9 mouse cellular contexts compared by ENCODE assay signal in the genomic region with DNA sequence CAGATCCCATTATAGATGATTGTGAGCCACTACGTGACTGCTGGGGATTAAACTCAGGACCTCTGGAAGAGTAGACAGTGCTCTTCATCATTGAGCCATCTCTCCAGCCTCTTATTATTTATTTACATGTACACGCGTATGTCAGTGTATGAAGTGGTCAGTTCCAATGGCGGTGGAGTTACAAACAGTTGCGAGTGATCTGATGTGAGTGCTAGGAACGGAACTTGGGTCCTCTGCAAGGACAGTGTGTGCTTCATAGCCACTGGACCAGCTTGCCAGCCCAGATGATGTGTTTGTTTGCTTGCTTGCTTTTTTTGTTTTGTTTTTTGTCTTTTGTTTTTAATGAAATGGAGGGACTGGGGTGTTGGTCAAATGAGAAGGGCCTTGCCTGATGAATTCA. TPM values are rescaled to one million over a fixed set of nuclear protein-coding genes. Genes with fewer than 3 reads are reported as not detected.
DNase-seq lines count a peak whose midpoint lies in the region; ATAC-seq and TF ChIP-seq lines count a peak whose summit lies in the region.
"Had no signal": no experiment of that assay in that cellular context is flagged by ENCODE, and none has a peak within 500 bp of the region (broad histone marks: within the 10 kb centered on the region; RNA-seq: fewer than 3 reads in every experiment).

No protein-coding gene starts in this region.

- no peaks in the 10 kb centered on the region for H3K9me3 ChIP-seq in forebrain, embryonic 12.5 days
- H3K9me3 ChIP-seq in forebrain, embryonic 10.5 days, result no peaks in the 10 kb centered on the region
- H3K9me3 ChIP-seq in limb, embryonic 10.5 days (replicated peaks), result no peaks in the 10 kb centered on the region
- H3K9me3 ChIP-seq in neural tube, embryonic 13.5 days, result no peaks in the 10 kb centered on the region

- no peaks in the 10 kb centered on the region for H3K27me3 ChIP-seq in forebrain, embryonic 12.5 days
- H3K27me3 ChIP-seq in forebrain, embryonic 10.5 days (ENCODE audit: poor library complexity, severe bottlenecking), result no peaks in the 10 kb centered on the region
- H3K27me3 ChIP-seq in limb, embryonic 10.5 days (ENCODE audit: low read depth, poor library complexity, severe bottlenecking), result no peaks in the 10 kb centered on the region
- no peaks in the 10 kb centered on the region for H3K27me3 ChIP-seq in neural tube, embryonic 13.5 days

- WGBS in forebrain, embryonic 12.5 days, result 94% methylated on average over 6 of the region's 6 CpGs
- WGBS in forebrain, embryonic 10.5 days, result 96% methylated on average over 6 of the region's 6 CpGs
- WGBS in limb, embryonic 10.5 days, result 93% methylated on average over 6 of the region's 6 CpGs
- 97% methylated on average over 6 of the region's 6 CpGs for WGBS in neural tube, embryonic 13.5 days

- H3K4me3 ChIP-seq in forebrain, embryonic 12.5 days (replicated peaks), result no peak overlapping the region
- no peak overlapping the region for H3K4me3 ChIP-seq in forebrain, embryonic 10.5 days
- H3K4me3 ChIP-seq in layer of hippocampus, adult 2 months, result no peak overlapping the region
- peak overlapping the region; percentile 70; the same call in 1 of the 2 replicates for H3K4me3 ChIP-seq in limb, embryonic 10.5 days
- no peak overlapping the region for H3K4me3 ChIP-seq in neural tube, embryonic 13.5 days

- no peak for TF ChIP-seq CTCF in layer of hippocampus, adult 2 months (conservative IDR thresholded peaks at IDR 0.05)

- H3K4me1 ChIP-seq in forebrain, embryonic 12.5 days, result peaks cover 19% of the 10 kb centered on the region
- H3K4me1 ChIP-seq in forebrain, embryonic 10.5 days, result peaks cover 21% of the 10 kb centered on the region
- peaks cover 10% of the 10 kb centered on the region for H3K4me1 ChIP-seq in limb, embryonic 10.5 days
- peaks cover 29% of the 10 kb centered on the region for H3K4me1 ChIP-seq in neural tube, embryonic 13.5 days (replicated peaks)

- no peak overlapping the region for H3K9ac ChIP-seq in forebrain, embryonic 12.5 days
- no peak overlapping the region for H3K9ac ChIP-seq in neural tube, embryonic 13.5 days

- DNase-seq in forebrain, embryonic 10.5 days (ENCODE audit: extremely low spot score, low spot score), result no peak
- no peak for DNase-seq in layer of hippocampus, adult 2 months (ENCODE audit: low spot score in 2 of 2)
- no peak for DNase-seq in layer of hippocampus, postnatal 25 days (ENCODE audit: extremely low spot score in 1 of 2, low spot score in 1 of 2)
- no peak for DNase-seq in limb, embryonic 10.5 days (ENCODE audit: low spot score)
- no peak for DNase-seq in ovary, postnatal 10 days (ENCODE audit: low spot score)
- no peak for DNase-seq in kidney, postnatal 25 days
- DNase-seq: lung, adult 2 months had no signal

- no peak for ATAC-seq in forebrain, embryonic 12.5 days (ENCODE audit: low FRiP score)
- ATAC-seq in neural tube, embryonic 13.5 days (ENCODE audit: low read depth), result no peak

- peaks cover 20% of the 10 kb centered on the region for H3K36me3 ChIP-seq in forebrain, embryonic 12.5 days (replicated peaks)
- H3K36me3 ChIP-seq in forebrain, embryonic 10.5 days (replicated peaks), result peaks cover 21% of the 10 kb centered on the region
- peaks cover 20% of the 10 kb centered on the region for H3K36me3 ChIP-seq in limb, embryonic 10.5 days
- H3K36me3 ChIP-seq in neural tube, embryonic 13.5 days, result peaks cover 20% of the 10 kb centered on the region

- H3K4me2 ChIP-seq in forebrain, embryonic 12.5 days, result peak overlapping the region; percentile 69; the same call in 1 of the 2 replicates
- H3K4me2 ChIP-seq in neural tube, embryonic 13.5 days, result peak overlapping the region; percentile 50; the same call in 1 of the 2 replicates

- no peak overlapping the region for H3K27ac ChIP-seq in forebrain, embryonic 12.5 days
- no peak overlapping the region; the same call in 1 of the 2 replicates for H3K27ac ChIP-seq in forebrain, embryonic 10.5 days
- H3K27ac ChIP-seq in layer of hippocampus, adult 2 months, result peak overlapping the region; percentile 94
- no peak overlapping the region for H3K27ac ChIP-seq in limb, embryonic 10.5 days
- peak overlapping the region; percentile 79 for H3K27ac ChIP-seq in neural tube, embryonic 13.5 days (replicated peaks)

RNA-seq across cellular contexts. Expression of gene Nme1, which starts 0.8 kb away (rescaled TPM):
- polyA plus RNA-seq in forebrain, embryonic 12.5 days (2016; fragmentation: Nextera tagmentation; extraction: Ambion mirVana), result 208 and 230 TPM in 2 replicates
- polyA plus RNA-seq in forebrain, embryonic 10.5 days (2016; fragmentation: Nextera tagmentation; extraction: Ambion mirVana), result 357 and 379 TPM in 2 replicates
- 10 to 100 TPM; 68.7 to 75.0 TPM for total RNA-seq in layer of hippocampus, adult 2 months (2021)
- total RNA-seq in layer of hippocampus, postnatal 25 days (2021), result 10 to 100 TPM; 79.8 to 86.1 TPM
- 386 and 480 TPM in 2 replicates for polyA plus RNA-seq in limb, embryonic 10.5 days (2016; fragmentation: Nextera tagmentation; extraction: Ambion mirVana)
- polyA plus RNA-seq in neural tube, embryonic 13.5 days (2015; fragmentation: Nextera tagmentation; extraction: Ambion mirVana), result 302 and 356 TPM in 2 replicates

RNA-seq across cellular contexts. Expression of gene Gm20390, which starts 1.1 kb away (rescaled TPM):
- polyA plus RNA-seq in forebrain, embryonic 12.5 days (2016; fragmentation: Nextera tagmentation; extraction: Ambion mirVana), result 376 and 397 TPM in 2 replicates
- 514 and 520 TPM in 2 replicates for polyA plus RNA-seq in forebrain, embryonic 10.5 days (2016; fragmentation: Nextera tagmentation; extraction: Ambion mirVana)
- 100 to 1,000 TPM in 1 of 2 experiments, 10 to 100 TPM in 1; 96.8 to 111 TPM for total RNA-seq in layer of hippocampus, adult 2 months (2021)
- total RNA-seq in layer of hippocampus, postnatal 25 days (2021), result 100 to 1,000 TPM in 1 of 2 experiments, 10 to 100 TPM in 1; 88.1 to 124 TPM
- polyA plus RNA-seq in limb, embryonic 10.5 days (2016; fragmentation: Nextera tagmentation; extraction: Ambion mirVana), result 578 and 666 TPM in 2 replicates
- polyA plus RNA-seq in neural tube, embryonic 13.5 days (2015; fragmentation: Nextera tagmentation; extraction: Ambion mirVana), result 330 and 375 TPM in 2 replicates

RNA-seq across cellular contexts. Expression of gene Nme2, which starts 13.1 kb away (rescaled TPM):
- polyA plus RNA-seq in forebrain, embryonic 12.5 days (2016; fragmentation: Nextera tagmentation; extraction: Ambion mirVana), result 124 and 127 TPM in 2 replicates
- 144 and 159 TPM in 2 replicates for polyA plus RNA-seq in forebrain, embryonic 10.5 days (2016; fragmentation: Nextera tagmentation; extraction: Ambion mirVana)
- total RNA-seq in layer of hippocampus, adult 2 months (2021), result 100 to 1,000 TPM in 1 of 2 experiments, 10 to 100 TPM in 1; 80.1 to 110 TPM
- 10 to 100 TPM; 94.7 to 95.8 TPM for total RNA-seq in layer of hippocampus, postnatal 25 days (2021)
- 151 and 152 TPM in 2 replicates for polyA plus RNA-seq in limb, embryonic 10.5 days (2016; fragmentation: Nextera tagmentation; extraction: Ambion mirVana)
- polyA plus RNA-seq in neural tube, embryonic 13.5 days (2015; fragmentation: Nextera tagmentation; extraction: Ambion mirVana), result 86.7 and 107 TPM in 2 replicates

RNA-seq across cellular contexts. Expression of gene Spag9, which starts 26.7 kb away (rescaled TPM):
- polyA plus RNA-seq in forebrain, embryonic 12.5 days (2016; fragmentation: Nextera tagmentation; extraction: Ambion mirVana), result 124 and 127 TPM in 2 replicates
- polyA plus RNA-seq in forebrain, embryonic 10.5 days (2016; fragmentation: Nextera tagmentation; extraction: Ambion mirVana), result 51.3 and 51.5 TPM in 2 replicates
- total RNA-seq in layer of hippocampus, adult 2 months (2021), result 100 to 1,000 TPM; 213 to 217 TPM
- 100 to 1,000 TPM; 213 to 215 TPM for total RNA-seq in layer of hippocampus, postnatal 25 days (2021)
- polyA plus RNA-seq in limb, embryonic 10.5 days (2016; fragmentation: Nextera tagmentation; extraction: Ambion mirVana), result 28.0 and 30.4 TPM in 2 replicates
- polyA plus RNA-seq in neural tube, embryonic 13.5 days (2015; fragmentation: Nextera tagmentation; extraction: Ambion mirVana), result 82.4 and 83.4 TPM in 2 replicates

Comparison
In these comparisons a context has a peak if more than half of its experiments do, and no peak if none do; other contexts are left out.
1. H3K27ac ChIP-seq: peak in layer of hippocampus, adult 2 months (single experiment) and neural tube, embryonic 13.5 days (single experiment); none in forebrain, embryonic 12.5 days (single experiment), forebrain, embryonic 10.5 days (single experiment) and limb, embryonic 10.5 days (single experiment).